25 mouse cellular contexts compared by ENCODE assay signal in genomic region chr14:108049997-108050396, GRCm38 (mm10).
"Had no signal": no experiment of that assay in that cellular context is flagged by ENCODE, and none has a peak within 500 bp of the region (broad histone marks: within the 10 kb centered on the region; RNA-seq: fewer than 3 reads in every experiment).

No protein-coding gene starts in this region.

- H3K9ac ChIP-seq: heart, embryonic 13.5 days; heart, embryonic 15.5 days; hindbrain, embryonic 12.5 days; hindbrain, embryonic 14.5 days; kidney, embryonic 15.5 days; limb, embryonic 13.5 days; limb, embryonic 15.5 days had no signal

- H3K27me3 ChIP-seq: heart, embryonic 13.5 days; heart, embryonic 15.5 days; hindbrain, embryonic 12.5 days; kidney, embryonic 15.5 days; limb, embryonic 13.5 days; limb, embryonic 15.5 days had no signal

- H3K36me3 ChIP-seq: heart, embryonic 13.5 days; heart, embryonic 15.5 days; hindbrain, embryonic 12.5 days; kidney, embryonic 15.5 days; limb, embryonic 13.5 days; limb, embryonic 15.5 days had no signal

- H3K4me3 ChIP-seq: heart, adult 2 months; heart, embryonic 13.5 days; heart, embryonic 15.5 days; hindbrain, embryonic 12.5 days; kidney, embryonic 15.5 days; limb, embryonic 13.5 days; limb, embryonic 15.5 days had no signal

- H3K27ac ChIP-seq: heart, adult 2 months; heart, embryonic 13.5 days; heart, embryonic 15.5 days; hindbrain, embryonic 12.5 days; hindbrain, embryonic 14.5 days; kidney, embryonic 15.5 days; kidney, postnatal 0 days; limb, embryonic 13.5 days; limb, embryonic 15.5 days had no signal

- ATAC-seq: hindbrain, embryonic 16.5 days; intestine, embryonic 16.5 days had no signal

- H3K4me1 ChIP-seq: heart, embryonic 13.5 days; heart, embryonic 15.5 days; hindbrain, embryonic 12.5 days; kidney, embryonic 15.5 days; limb, embryonic 13.5 days; limb, embryonic 15.5 days had no signal

- H3K9me3 ChIP-seq: heart, embryonic 13.5 days; heart, embryonic 15.5 days; hindbrain, embryonic 12.5 days; kidney, embryonic 15.5 days; limb, embryonic 13.5 days; limb, embryonic 15.5 days had no signal

- H3K4me2 ChIP-seq: heart, embryonic 11.5 days; heart, embryonic 13.5 days; heart, embryonic 15.5 days; hindbrain, embryonic 12.5 days; hindbrain, embryonic 14.5 days; kidney, embryonic 15.5 days; limb, embryonic 13.5 days; limb, embryonic 15.5 days had no signal

- DNase-seq: gastrocnemius, postnatal 14 days; gastrocnemius, postnatal 36 days; heart, adult 11 months; heart, adult 2 months; heart, postnatal 14 days; heart, postnatal 36 days; kidney, adult 11 months; kidney, adult 2 months; kidney, adult 9 months; kidney, postnatal 14 days; kidney, postnatal 36 days; layer of hippocampus, adult 9-11 months; layer of hippocampus, postnatal 36 days; left cerebral cortex, postnatal 4 days had no signal
